Mouse (Mus musculus): ENCODE results near the gene 1700088E04Rik. TPM values are rescaled to one million over a fixed set of nuclear protein-coding genes. Genes with fewer than 3 reads are reported as not detected.

Gene 1700088E04Rik
- total and polyA plus RNA-seq, 3 experiments, result 0.50 to 1.6 (median 1.4) TPM

DNA sequence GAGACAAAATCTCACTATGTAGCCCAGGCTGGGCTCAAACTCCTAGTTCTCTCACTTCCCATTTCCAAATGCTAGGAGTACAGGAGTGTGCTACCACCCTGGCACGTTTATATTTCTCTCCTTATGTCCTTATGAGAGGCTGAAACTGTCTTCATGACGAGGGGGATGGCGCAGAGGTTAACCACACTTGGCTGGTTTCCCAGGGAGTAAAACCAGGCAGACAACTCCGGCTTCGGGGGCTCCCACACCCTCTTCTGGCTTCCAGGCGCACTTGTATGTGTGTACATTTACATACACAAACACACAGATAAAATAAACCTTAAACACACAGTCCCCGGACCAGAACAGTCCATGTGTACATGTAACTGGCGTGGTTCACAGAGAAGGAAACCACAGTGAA, 3.0 kb upstream of the 1700088E04Rik start:
- TF ChIP-seq POLR2AphosphoS5 (IDR thresholded peaks at IDR 0.05; ENCODE audit: insufficient replicate concordance, low read depth, low read length) (no peak), CTCF (IDR thresholded peaks at IDR 0.05; ENCODE audit: low read depth, low read length) (no peak), TAL1 (conservative IDR thresholded peaks at IDR 0.05; ENCODE audit: low read depth, low read length) (no peak), GATA2 (IDR thresholded peaks at IDR 0.05; ENCODE audit: borderline replicate concordance, low read depth, low read length) (no peak), GATA1 (IDR thresholded peaks at IDR 0.05; ENCODE audit: borderline replicate concordance, low read length) (no peak)
- H3K4me1 ChIP-seq (ENCODE audit: insufficient read depth, low read depth, low read length), result peaks cover 42% of the 10 kb centered on the region
- DNase-seq (ENCODE audit: low spot score) (no peak), ATAC-seq (ENCODE audit: extremely low read depth, insufficient number of reproducible peaks, low FRiP score, poor library complexity, severe bottlenecking) (no peak)
- H3K36me3 ChIP-seq (replicated peaks), result peaks cover 63% of the 10 kb centered on the region
- H3K27me3 ChIP-seq (ENCODE audit: insufficient read depth, low read length), result no peaks in the 10 kb centered on the region
- H3K4me3 ChIP-seq (ENCODE audit: low read depth, low read length), result no peak overlapping the region
- no peaks in the 10 kb centered on the region for H3K9me3 ChIP-seq (replicated peaks)

DNA sequence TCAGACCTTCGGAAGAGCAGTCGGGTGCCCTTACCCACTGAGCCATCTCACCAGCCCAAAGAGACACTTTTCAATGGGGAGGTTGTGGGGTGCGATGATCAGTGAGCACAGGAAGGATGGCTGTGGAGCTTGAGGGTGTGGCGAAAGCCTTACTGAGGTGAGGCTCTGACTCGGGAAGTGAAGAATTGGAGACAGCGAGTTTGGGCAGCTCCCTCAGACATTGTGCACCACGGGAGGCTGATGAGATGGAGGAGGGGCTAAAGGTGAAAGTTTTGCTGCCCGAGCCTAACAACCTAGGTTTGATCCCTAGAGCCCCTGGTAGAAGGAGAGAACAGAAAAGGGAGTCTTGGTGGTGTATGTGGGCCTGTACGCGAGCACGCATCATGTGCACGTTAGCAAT, 2.3 kb upstream of the 1700088E04Rik start:
- TF ChIP-seq POLR2AphosphoS5 (IDR thresholded peaks at IDR 0.05; ENCODE audit: insufficient replicate concordance, low read depth, low read length) (no peak), CTCF (IDR thresholded peaks at IDR 0.05; ENCODE audit: low read depth, low read length) (no peak), GATA2 (IDR thresholded peaks at IDR 0.05; ENCODE audit: borderline replicate concordance, low read depth, low read length) (no peak), GATA1 (IDR thresholded peaks at IDR 0.05; ENCODE audit: borderline replicate concordance, low read length) (no peak), TAL1 (conservative IDR thresholded peaks at IDR 0.05; ENCODE audit: low read depth, low read length) (no peak)
- no peaks in the 10 kb centered on the region for H3K27me3 ChIP-seq (ENCODE audit: insufficient read depth, low read length)
- H3K36me3 ChIP-seq (replicated peaks), result peaks cover 56% of the 10 kb centered on the region
- DNase-seq (ENCODE audit: low spot score), result no peak
- peak overlapping the region; percentile 16; the same call in 1 of the 2 replicates for H3K4me3 ChIP-seq (ENCODE audit: low read depth, low read length)
- peaks cover 40% of the 10 kb centered on the region for H3K4me1 ChIP-seq (ENCODE audit: insufficient read depth, low read depth, low read length)
- no peak for ATAC-seq (ENCODE audit: extremely low read depth, insufficient number of reproducible peaks, low FRiP score, poor library complexity, severe bottlenecking)
- no peaks in the 10 kb centered on the region for H3K9me3 ChIP-seq (replicated peaks)

DNA sequence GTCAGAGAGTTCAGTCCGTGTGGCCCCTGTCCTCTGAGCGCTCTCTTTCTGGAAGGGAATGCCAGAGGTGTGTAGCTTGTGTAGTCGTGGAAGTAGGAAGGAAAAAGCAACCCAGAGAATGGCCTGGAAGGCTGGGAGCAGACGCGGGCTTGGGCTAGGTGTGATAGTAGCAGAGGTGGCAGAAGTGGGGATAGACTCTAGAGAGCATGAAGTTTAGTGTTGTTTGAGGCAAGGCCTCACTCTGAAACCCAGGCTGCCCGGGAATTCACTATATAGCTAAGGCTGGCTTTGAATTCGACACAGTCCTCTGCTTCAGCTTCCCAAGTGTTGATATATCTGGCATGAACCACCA, 489 bp upstream of the 1700088E04Rik start:
- no peaks in the 10 kb centered on the region for H3K9me3 ChIP-seq (replicated peaks)
- TF ChIP-seq GATA1 (IDR thresholded peaks at IDR 0.05; ENCODE audit: borderline replicate concordance, low read length) (no peak), TAL1 (conservative IDR thresholded peaks at IDR 0.05; ENCODE audit: low read depth, low read length) (no peak), GATA2 (IDR thresholded peaks at IDR 0.05; ENCODE audit: borderline replicate concordance, low read depth, low read length) (no peak), CTCF (IDR thresholded peaks at IDR 0.05; ENCODE audit: low read depth, low read length) (no peak), POLR2AphosphoS5 (IDR thresholded peaks at IDR 0.05; ENCODE audit: insufficient replicate concordance, low read depth, low read length) (no peak)

DNA sequence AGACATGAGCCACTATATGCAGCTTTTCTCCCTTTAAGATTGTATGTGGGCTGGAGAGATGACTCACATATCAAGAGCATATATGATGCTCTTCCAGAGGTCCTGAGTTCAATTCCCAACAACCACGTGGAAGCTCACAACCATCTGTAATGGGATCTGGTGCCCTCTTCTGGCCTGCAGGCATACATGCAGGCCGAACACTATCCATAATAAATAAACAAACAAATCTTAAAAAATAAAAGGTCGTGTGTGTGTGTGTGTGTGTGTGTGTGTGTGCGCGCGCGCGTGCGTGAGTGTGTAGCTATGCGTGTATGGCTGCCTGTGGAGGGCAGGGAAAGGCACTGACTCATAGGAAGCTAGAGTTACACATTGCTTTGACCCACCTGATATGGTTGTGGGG, 1.4 kb downstream of the 1700088E04Rik start:
- DNase-seq (ENCODE audit: low spot score), result no peak
- TF ChIP-seq GATA1 (IDR thresholded peaks at IDR 0.05; ENCODE audit: borderline replicate concordance, low read length), result no peak
- TF ChIP-seq POLR2AphosphoS5 (IDR thresholded peaks at IDR 0.05; ENCODE audit: insufficient replicate concordance, low read depth, low read length), result no peak
- TF ChIP-seq TAL1 (conservative IDR thresholded peaks at IDR 0.05; ENCODE audit: low read depth, low read length), result no peak
- no peak for TF ChIP-seq GATA2 (IDR thresholded peaks at IDR 0.05; ENCODE audit: borderline replicate concordance, low read depth, low read length)
- peak; percentile 37 for TF ChIP-seq CTCF (IDR thresholded peaks at IDR 0.05; ENCODE audit: low read depth, low read length)
- Histone ChIP-seq H3K27me3 (ENCODE audit: insufficient read depth, low read length) (peaks cover 25% of the 10 kb centered on the region), H3K4me3 (ENCODE audit: low read depth, low read length) (no peak overlapping the region), H3K4me1 (ENCODE audit: insufficient read depth, low read depth, low read length) (peaks cover 38% of the 10 kb centered on the region), H3K36me3 (replicated peaks) (peaks cover 19% of the 10 kb centered on the region), H3K9me3 (replicated peaks) (no peaks in the 10 kb centered on the region)
- ATAC-seq (ENCODE audit: extremely low read depth, insufficient number of reproducible peaks, low FRiP score, poor library complexity, severe bottlenecking), result no peak

More for the DNA sequence above, 489 bp upstream of the 1700088E04Rik start:
- peaks cover 38% of the 10 kb centered on the region for H3K4me1 ChIP-seq (ENCODE audit: insufficient read depth, low read depth, low read length)
- peak overlapping the region; percentile 90 for H3K4me3 ChIP-seq (ENCODE audit: low read depth, low read length)
- peaks cover 8% of the 10 kb centered on the region for H3K27me3 ChIP-seq (ENCODE audit: insufficient read depth, low read length)
- ATAC-seq (ENCODE audit: extremely low read depth, insufficient number of reproducible peaks, low FRiP score, poor library complexity, severe bottlenecking), result no peak; the same call in 1 of the 2 replicates
- peaks cover 38% of the 10 kb centered on the region for H3K36me3 ChIP-seq (replicated peaks)
- peak; percentile 34 for DNase-seq (ENCODE audit: low spot score)

DNA sequence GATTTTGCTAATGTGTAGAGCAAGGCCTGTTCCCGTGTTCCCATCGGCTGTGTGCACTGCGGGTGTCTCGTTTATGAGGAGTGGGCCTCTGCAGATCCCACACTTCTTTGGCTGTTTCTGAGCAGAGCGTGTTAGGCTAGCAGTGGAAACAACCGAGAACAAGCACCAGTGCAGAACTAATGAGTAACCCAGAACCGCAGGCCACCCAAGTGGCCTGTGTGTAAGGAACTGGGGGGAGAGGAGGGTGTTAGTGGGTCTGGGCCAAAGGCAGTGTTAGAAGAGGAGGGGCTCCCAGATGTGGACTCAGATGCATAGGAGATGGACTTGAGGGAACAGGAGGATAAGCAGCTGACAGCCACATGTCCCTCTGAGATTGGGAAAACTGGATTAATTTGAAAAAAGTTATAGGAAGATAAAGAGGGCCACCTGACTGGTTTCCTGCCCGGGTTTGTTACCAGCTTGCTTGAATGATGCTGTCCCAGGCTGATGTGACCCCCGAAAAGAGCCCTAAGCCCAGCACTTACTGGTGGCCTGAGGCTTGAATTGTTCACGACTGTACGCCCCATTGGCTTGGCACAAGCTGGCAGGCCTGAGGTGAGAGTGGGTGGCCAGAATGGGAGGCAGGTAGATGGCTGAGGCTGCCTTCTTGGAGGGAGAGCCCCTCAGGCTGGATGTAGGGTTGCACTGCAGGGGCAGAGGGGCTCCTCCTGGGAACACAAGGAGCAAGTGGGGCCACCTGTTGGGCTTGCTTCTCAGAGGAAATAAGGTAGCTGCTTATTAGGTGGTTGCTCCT, 5.1 kb downstream of the 1700088E04Rik start:
- H3K9me3 ChIP-seq (replicated peaks), result no peaks in the 10 kb centered on the region
- no peak for DNase-seq (ENCODE audit: low spot score)
- peaks cover 26% of the 10 kb centered on the region for H3K27me3 ChIP-seq (ENCODE audit: insufficient read depth, low read length)
- ATAC-seq (ENCODE audit: extremely low read depth, insufficient number of reproducible peaks, low FRiP score, poor library complexity, severe bottlenecking), result no peak
- peaks cover 12% of the 10 kb centered on the region for H3K4me1 ChIP-seq (ENCODE audit: insufficient read depth, low read depth, low read length)
- H3K36me3 ChIP-seq (replicated peaks), result peaks cover 28% of the 10 kb centered on the region
- no peak overlapping the region for H3K4me3 ChIP-seq (ENCODE audit: low read depth, low read length)
- TF ChIP-seq GATA2 (IDR thresholded peaks at IDR 0.05; ENCODE audit: borderline replicate concordance, low read depth, low read length), result no peak
- TF ChIP-seq GATA1 (IDR thresholded peaks at IDR 0.05; ENCODE audit: borderline replicate concordance, low read length), result no peak
- no peak for TF ChIP-seq POLR2AphosphoS5 (IDR thresholded peaks at IDR 0.05; ENCODE audit: insufficient replicate concordance, low read depth, low read length)

DNA sequence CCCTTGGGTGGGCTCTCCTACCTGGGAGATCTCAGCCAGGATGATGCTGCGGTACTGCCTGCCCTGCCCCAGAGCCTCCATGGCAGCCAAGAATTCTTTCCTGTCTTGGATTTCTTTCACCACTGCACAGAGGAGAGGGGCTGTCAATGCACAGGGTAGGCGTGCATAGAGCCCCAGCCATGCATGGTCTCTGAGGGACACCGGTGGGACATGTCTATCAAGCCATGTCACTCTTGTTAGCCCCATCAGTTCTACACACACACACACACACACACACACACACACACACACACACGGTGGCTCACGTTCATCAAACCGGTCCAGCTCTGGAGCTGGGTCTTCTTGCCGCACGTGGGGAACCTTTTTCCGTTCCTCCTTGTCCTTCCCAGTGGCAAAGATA, 5.7 kb downstream of the 1700088E04Rik start:
- Histone ChIP-seq H3K9me3 (replicated peaks) (no peaks in the 10 kb centered on the region), H3K4me1 (ENCODE audit: insufficient read depth, low read depth, low read length) (peaks cover 6% of the 10 kb centered on the region), H3K36me3 (replicated peaks) (peaks cover 35% of the 10 kb centered on the region), H3K27me3 (ENCODE audit: insufficient read depth, low read length) (peaks cover 28% of the 10 kb centered on the region), H3K4me3 (ENCODE audit: low read depth, low read length) (no peak overlapping the region)
- DNase-seq (ENCODE audit: low spot score) (no peak), ATAC-seq (ENCODE audit: extremely low read depth, insufficient number of reproducible peaks, low FRiP score, poor library complexity, severe bottlenecking) (no peak)
- TF ChIP-seq POLR2AphosphoS5 (IDR thresholded peaks at IDR 0.05; ENCODE audit: insufficient replicate concordance, low read depth, low read length), result no peak
- TF ChIP-seq GATA1 (IDR thresholded peaks at IDR 0.05; ENCODE audit: borderline replicate concordance, low read length), result no peak
- no peak for TF ChIP-seq TAL1 (conservative IDR thresholded peaks at IDR 0.05; ENCODE audit: low read depth, low read length)
- TF ChIP-seq GATA2 (IDR thresholded peaks at IDR 0.05; ENCODE audit: borderline replicate concordance, low read depth, low read length), result no peak
- no peak for TF ChIP-seq CTCF (IDR thresholded peaks at IDR 0.05; ENCODE audit: low read depth, low read length)

Data from G1E (cell line).